Mouse (Mus musculus): ENCODE measurements around the gene Stk24. TPM values are rescaled to one million over a fixed set of nuclear protein-coding genes. Genes with fewer than 3 reads are reported as not detected.

The Stk24 gene
- polyA plus RNA-seq, 1 experiment from 2014 or later = 48.9 TPM

- no peak for ATAC-seq (ENCODE audit: insufficient number of reproducible peaks, insufficient read depth, low FRiP score, low read depth)
- H3K4me2 ChIP-seq (ENCODE audit: low read length) = peak overlapping the region; percentile 47
- H3K27ac ChIP-seq (replicated peaks in 1 of 2; ENCODE audit: control insufficient read depth in 1 of 2, insufficient read depth in 1 of 2, low read depth in 2 of 2, low read length in 2 of 2) = no peak overlapping the region
- 0 out of 2 replicates have a peak, but pooled peaks cover 4% of the 10 kb centered on the region for H3K9me3 ChIP-seq (ENCODE audit: control insufficient read depth, low read length)
- H3K9ac ChIP-seq (ENCODE audit: low read length) = no peak overlapping the region
- 49% methylated on average over 13 of the region's 13 CpGs for WGBS
- 0 out of 4 replicates have a peak, but pooled peaks cover 0 to 3% of the 10 kb centered on the region in 2 experiments for H3K4me1 ChIP-seq (ENCODE audit: control insufficient read depth in 2 of 2, insufficient read depth in 2 of 2, low read length in 2 of 2)
- no peaks in the 10 kb centered on the region for H3K36me3 ChIP-seq (ENCODE audit: control insufficient read depth, insufficient read depth, low read length)
- H3K4me3 ChIP-seq (ENCODE audit: control insufficient read depth in 1 of 2, insufficient read depth in 1 of 2, low read depth in 1 of 2, low read length in 2 of 2) = no peak overlapping the region
- H3K27me3 ChIP-seq (ENCODE audit: control insufficient read depth, insufficient read depth, low read length) = no peaks in the 10 kb centered on the region
These were observed 25.3 kb upstream of the Stk24 start for GRCm38 (mm10) chr14:121405120-121405519.

GRCm38 (mm10) chr14:121399676-121400075 lies 19.9 kb upstream of the Stk24 start:
- 0 out of 2 replicates have a peak, but pooled peaks cover 4% of the 10 kb centered on the region for H3K9me3 ChIP-seq (ENCODE audit: control insufficient read depth, low read length)
- H3K4me2 ChIP-seq (ENCODE audit: low read length) = no peak overlapping the region
- H3K4me1 ChIP-seq (ENCODE audit: control insufficient read depth in 2 of 2, insufficient read depth in 2 of 2, low read length in 2 of 2) = no peaks in the 10 kb centered on the region
- no peaks in the 10 kb centered on the region for H3K36me3 ChIP-seq (ENCODE audit: control insufficient read depth, insufficient read depth, low read length)
- no peak overlapping the region for H3K27ac ChIP-seq (replicated peaks in 1 of 2; ENCODE audit: control insufficient read depth in 1 of 2, insufficient read depth in 1 of 2, low read depth in 2 of 2, low read length in 2 of 2)
- no peak overlapping the region for H3K9ac ChIP-seq (ENCODE audit: low read length)
- WGBS = 77% methylated on average over 6 of the region's 6 CpGs
- H3K27me3 ChIP-seq (ENCODE audit: control insufficient read depth, insufficient read depth, low read length) = no peaks in the 10 kb centered on the region
- H3K4me3 ChIP-seq (ENCODE audit: control insufficient read depth in 1 of 2, insufficient read depth in 1 of 2, low read depth in 1 of 2, low read length in 2 of 2) = no peak overlapping the region
- ATAC-seq (ENCODE audit: insufficient number of reproducible peaks, insufficient read depth, low FRiP score, low read depth) = no peak

GRCm38 (mm10) chr14:121397471-121397870 lies 17.7 kb upstream of the Stk24 start:
- Histone ChIP-seq H3K4me2 (ENCODE audit: low read length) (no peak overlapping the region), H3K27me3 (ENCODE audit: control insufficient read depth, insufficient read depth, low read length) (no peaks in the 10 kb centered on the region), H3K36me3 (ENCODE audit: control insufficient read depth, insufficient read depth, low read length) (no peaks in the 10 kb centered on the region), H3K4me3 (ENCODE audit: control insufficient read depth in 1 of 2, insufficient read depth in 1 of 2, low read depth in 1 of 2, low read length in 2 of 2) (no peak overlapping the region), H3K9me3 (ENCODE audit: control insufficient read depth, low read length) (no peaks in the 10 kb centered on the region), H3K4me1 (ENCODE audit: control insufficient read depth in 2 of 2, insufficient read depth in 2 of 2, low read length in 2 of 2) (peaks cover 0 to 1% of the 10 kb centered on the region in 2 experiments; a peak in 2 of 4 replicates), H3K9ac (ENCODE audit: low read length) (no peak overlapping the region), H3K27ac (replicated peaks in 1 of 2; ENCODE audit: control insufficient read depth in 1 of 2, insufficient read depth in 1 of 2, low read depth in 2 of 2, low read length in 2 of 2) (no peak overlapping the region)
- 59% methylated on average over 1 of the region's 1 CpGs for WGBS
- no peak for ATAC-seq (ENCODE audit: insufficient number of reproducible peaks, insufficient read depth, low FRiP score, low read depth)

- Histone ChIP-seq H3K4me3 (ENCODE audit: control insufficient read depth in 1 of 2, insufficient read depth in 1 of 2, low read depth in 1 of 2, low read length in 2 of 2) (no peak overlapping the region), H3K27ac (replicated peaks in 1 of 2; ENCODE audit: control insufficient read depth in 1 of 2, insufficient read depth in 1 of 2, low read depth in 2 of 2, low read length in 2 of 2) (no peak overlapping the region), H3K4me2 (ENCODE audit: low read length) (no peak overlapping the region), H3K9ac (ENCODE audit: low read length) (no peak overlapping the region), H3K9me3 (ENCODE audit: control insufficient read depth, low read length) (no peaks in the 10 kb centered on the region), H3K36me3 (ENCODE audit: control insufficient read depth, insufficient read depth, low read length) (no peaks in the 10 kb centered on the region), H3K27me3 (ENCODE audit: control insufficient read depth, insufficient read depth, low read length) (no peaks in the 10 kb centered on the region), H3K4me1 (ENCODE audit: control insufficient read depth in 2 of 2, insufficient read depth in 2 of 2, low read length in 2 of 2) (peaks cover 7 to 10% of the 10 kb centered on the region in 2 experiments)
- WGBS = 88% methylated on average over 4 of the region's 4 CpGs
- ATAC-seq (ENCODE audit: insufficient number of reproducible peaks, insufficient read depth, low FRiP score, low read depth) = no peak
These were observed 15.3 kb upstream of the Stk24 start for GRCm38 (mm10) chr14:121395125-121395524.

GRCm38 (mm10) chr14:121391927-121392326 lies 12.1 kb upstream of the Stk24 start:
- no peak overlapping the region for H3K4me2 ChIP-seq (ENCODE audit: low read length)
- H3K27me3 ChIP-seq (ENCODE audit: control insufficient read depth, insufficient read depth, low read length) = no peaks in the 10 kb centered on the region
- no peak overlapping the region for H3K4me3 ChIP-seq (ENCODE audit: control insufficient read depth in 1 of 2, insufficient read depth in 1 of 2, low read depth in 1 of 2, low read length in 2 of 2)
- H3K4me1 ChIP-seq (ENCODE audit: control insufficient read depth in 2 of 2, insufficient read depth in 2 of 2, low read length in 2 of 2) = peaks cover 10% of the 10 kb centered on the region in 2 experiments
- H3K27ac ChIP-seq (replicated peaks in 1 of 2; ENCODE audit: control insufficient read depth in 1 of 2, insufficient read depth in 1 of 2, low read depth in 2 of 2, low read length in 2 of 2) = peak overlapping the region; percentile 61 to 79
- H3K36me3 ChIP-seq (ENCODE audit: control insufficient read depth, insufficient read depth, low read length) = no peaks in the 10 kb centered on the region
- peak; percentile 57; the same call in 1 of the 2 replicates for ATAC-seq (ENCODE audit: insufficient number of reproducible peaks, insufficient read depth, low FRiP score, low read depth)
- H3K9me3 ChIP-seq (ENCODE audit: control insufficient read depth, low read length) = no peaks in the 10 kb centered on the region
- no peak overlapping the region for H3K9ac ChIP-seq (ENCODE audit: low read length)
- WGBS = 67% methylated on average over 5 of the region's 5 CpGs

- H3K9ac ChIP-seq (ENCODE audit: low read length) = peak overlapping the region; percentile 12; the same call in 1 of the 2 replicates
- peaks cover 19 to 21% of the 10 kb centered on the region in 2 experiments for H3K4me1 ChIP-seq (ENCODE audit: control insufficient read depth in 2 of 2, insufficient read depth in 2 of 2, low read length in 2 of 2)
- H3K27ac ChIP-seq (replicated peaks in 1 of 2; ENCODE audit: control insufficient read depth in 1 of 2, insufficient read depth in 1 of 2, low read depth in 2 of 2, low read length in 2 of 2) = peak overlapping the region in 1 of 2 experiments; percentile 1; a peak in 1 of 4 replicates
- WGBS = 32% methylated on average over 1 of the region's 1 CpGs
- H3K9me3 ChIP-seq (ENCODE audit: control insufficient read depth, low read length) = no peaks in the 10 kb centered on the region
- H3K4me3 ChIP-seq (ENCODE audit: control insufficient read depth in 1 of 2, insufficient read depth in 1 of 2, low read depth in 1 of 2, low read length in 2 of 2) = no peak overlapping the region
- no peaks in the 10 kb centered on the region for H3K27me3 ChIP-seq (ENCODE audit: control insufficient read depth, insufficient read depth, low read length)
- ATAC-seq (ENCODE audit: insufficient number of reproducible peaks, insufficient read depth, low FRiP score, low read depth) = no peak
- no peaks in the 10 kb centered on the region for H3K36me3 ChIP-seq (ENCODE audit: control insufficient read depth, insufficient read depth, low read length)
- H3K4me2 ChIP-seq (ENCODE audit: low read length) = no peak overlapping the region
These were observed 7.9 kb upstream of the Stk24 start for GRCm38 (mm10) chr14:121387760-121388159.

GRCm38 (mm10) chr14:121385440-121385839 lies 5.6 kb upstream of the Stk24 start:
- H3K4me2 ChIP-seq (ENCODE audit: low read length) = no peak overlapping the region
- WGBS = 52% methylated on average over 8 of the region's 8 CpGs
- H3K4me3 ChIP-seq (ENCODE audit: control insufficient read depth in 1 of 2, insufficient read depth in 1 of 2, low read depth in 1 of 2, low read length in 2 of 2) = no peak overlapping the region
- H3K36me3 ChIP-seq (ENCODE audit: control insufficient read depth, insufficient read depth, low read length) = no peaks in the 10 kb centered on the region
- peaks cover 11 to 12% of the 10 kb centered on the region in 2 experiments; a peak in 3 of 4 replicates for H3K4me1 ChIP-seq (ENCODE audit: control insufficient read depth in 2 of 2, insufficient read depth in 2 of 2, low read length in 2 of 2)
- no peak overlapping the region for H3K27ac ChIP-seq (replicated peaks in 1 of 2; ENCODE audit: control insufficient read depth in 1 of 2, insufficient read depth in 1 of 2, low read depth in 2 of 2, low read length in 2 of 2)
- no peak for ATAC-seq (ENCODE audit: insufficient number of reproducible peaks, insufficient read depth, low FRiP score, low read depth)
- H3K9ac ChIP-seq (ENCODE audit: low read length) = no peak overlapping the region
- no peaks in the 10 kb centered on the region for H3K9me3 ChIP-seq (ENCODE audit: control insufficient read depth, low read length)
- H3K27me3 ChIP-seq (ENCODE audit: control insufficient read depth, insufficient read depth, low read length) = no peaks in the 10 kb centered on the region

GRCm38 (mm10) chr14:121383801-121384200 lies 4.0 kb upstream of the Stk24 start:
- Histone ChIP-seq H3K9ac (ENCODE audit: low read length) (no peak overlapping the region), H3K36me3 (ENCODE audit: control insufficient read depth, insufficient read depth, low read length) (no peaks in the 10 kb centered on the region), H3K27ac (replicated peaks in 1 of 2; ENCODE audit: control insufficient read depth in 1 of 2, insufficient read depth in 1 of 2, low read depth in 2 of 2, low read length in 2 of 2) (no peak overlapping the region), H3K9me3 (ENCODE audit: control insufficient read depth, low read length) (no peaks in the 10 kb centered on the region), H3K4me3 (ENCODE audit: control insufficient read depth in 1 of 2, insufficient read depth in 1 of 2, low read depth in 1 of 2, low read length in 2 of 2) (no peak overlapping the region), H3K27me3 (ENCODE audit: control insufficient read depth, insufficient read depth, low read length) (no peaks in the 10 kb centered on the region), H3K4me2 (ENCODE audit: low read length) (no peak overlapping the region), H3K4me1 (ENCODE audit: control insufficient read depth in 2 of 2, insufficient read depth in 2 of 2, low read length in 2 of 2) (peaks cover 11 to 15% of the 10 kb centered on the region in 2 experiments; a peak in 3 of 4 replicates)
- no peak for ATAC-seq (ENCODE audit: insufficient number of reproducible peaks, insufficient read depth, low FRiP score, low read depth)
- WGBS = 45% methylated on average over 3 of the region's 3 CpGs

Measured in heart, embryonic 14.5 days (tissue).